Mouse (Mus musculus) liver, embryonic 11.5 days (tissue): Measurements from ENCODE around the gene Rab40c. TPM values are rescaled to one million over a fixed set of nuclear protein-coding genes. Genes with fewer than 3 reads are reported as not detected.

Experiments
- ATAC-seq: fragments of 200-750 bp; cut with Nextera tagmentation; replicated peaks from 2 replicates; pipeline ENCODE4 v1.8.0; 2017; ENCODE audit warnings: moderate number of reproducible peaks, mild to moderate bottlenecking, moderate TSS enrichment, moderate library complexity; ENCODE audit not compliant: low FRiP score
- DNase-seq: peaks from one replicate; pipeline ENCODE4 v3.0.0-alpha.2; 2017; ENCODE audit warnings: low spot score
- H3K27ac ChIP-seq: fragments of 300-500 bp; sonication (generic); 2 replicates; pipeline ENCODE4 v1.5.1; 2014; ENCODE audit warnings: mild to moderate bottlenecking, low read depth, low read length, control low read depth
- H3K27me3 ChIP-seq: fragments of 300-500 bp; sonication (generic); replicated peaks from 2 replicates; pipeline ENCODE4 v1.6.1; 2014; ENCODE audit warnings: low read length, mixed read lengths; ENCODE audit not compliant: control insufficient read depth, insufficient read depth
- H3K36me3 ChIP-seq: fragments of 300-500 bp; sonication (generic); 2 replicates; pipeline ENCODE4 v1.6.1; 2014; ENCODE audit warnings: mild to moderate bottlenecking, low read length, moderate library complexity, mixed read lengths; ENCODE audit not compliant: control insufficient read depth, insufficient read depth
- H3K4me1 ChIP-seq: fragments of 300-500 bp; sonication (generic); replicated peaks from 2 replicates; pipeline ENCODE4 v1.6.1; 2014; ENCODE audit warnings: low read length, mixed read lengths; ENCODE audit not compliant: control insufficient read depth, insufficient read depth
- H3K4me2 ChIP-seq: fragments of 300-500 bp; sonication (generic); 2 replicates; pipeline ENCODE4 v1.6.1; 2014; ENCODE audit warnings: mild to moderate bottlenecking, control low read depth, moderate library complexity
- H3K4me3 ChIP-seq: fragments of 300-500 bp; sonication (generic); 2 replicates; pipeline ENCODE4 v1.5.1; 2014; ENCODE audit warnings: low read depth, low read length, control low read depth
- H3K9ac ChIP-seq: fragments of 300-500 bp; sonication (generic); 2 replicates; pipeline ENCODE4 v1.6.1; 2014; ENCODE audit warnings: low read depth, low read length, control low read depth
- H3K9me3 ChIP-seq: fragments of 300-500 bp; sonication (generic); 2 replicates; pipeline ENCODE4 v1.6.1; 2016; ENCODE audit warnings: low read length, inconsistent platforms, mixed read lengths; ENCODE audit not compliant: control insufficient read depth
- WGBS: fragments of 180-500 bp; shearing (Covaris S2); extraction: QIAGEN DNeasy Blood & Tissue Kit; methylation state at CpG from one replicate; pipeline ENCODE4 v1.1.7; 2014; 5-methylcytosine and 5-hydroxymethylcytosine counted together
- polyA plus RNA-seq: library from polyadenylated mRNA; unstranded; fragments of >200 nt; fragmentation: Nextera tagmentation; extraction: Ambion mirVana; gene quantifications from 2 replicates; pipeline ENCODE4 v1.2.1, GENCODE M21; 2014

Gene Rab40c
- polyA plus RNA-seq, 1 experiment from 2014 or later: 10.7 TPM

- DNase-seq: no peak
- no peak overlapping the region for H3K4me2 ChIP-seq
- no peak overlapping the region for H3K27ac ChIP-seq
- no peak overlapping the region for H3K4me3 ChIP-seq
- no peak overlapping the region for H3K9ac ChIP-seq
- peaks cover 24% of the 10 kb centered on the region for H3K4me1 ChIP-seq
- 85% methylated on average over 14 of the region's 14 CpGs for WGBS
- peaks cover 14% of the 10 kb centered on the region for H3K27me3 ChIP-seq
- peaks cover 5% of the 10 kb centered on the region; the same call in 1 of the 2 replicates for H3K36me3 ChIP-seq
- no peaks in the 10 kb centered on the region for H3K9me3 ChIP-seq
- no peak for ATAC-seq
Observed at GRCm38 (mm10) chr17:25957586-25958051, 38.1 kb upstream of the Rab40c start.

GRCm38 (mm10) chr17:25956631-25957030, 37.1 kb upstream of the Rab40c start:
- Histone ChIP-seq H3K36me3 (peaks cover 5% of the 10 kb centered on the region; the same call in 1 of the 2 replicates), H3K9me3 (no peaks in the 10 kb centered on the region), H3K9ac (no peak overlapping the region), H3K4me2 (no peak overlapping the region), H3K27ac (no peak overlapping the region), H3K4me1 (peaks cover 21% of the 10 kb centered on the region), H3K4me3 (no peak overlapping the region), H3K27me3 (peaks cover 24% of the 10 kb centered on the region)
- ATAC-seq (no peak), DNase-seq (no peak)
- WGBS: 88% methylated on average over 7 of the region's 7 CpGs

GRCm38 (mm10) chr17:25956201-25956600, 36.7 kb upstream of the Rab40c start:
- no peak for DNase-seq
- ATAC-seq: no peak
- 74% methylated on average over 7 of the region's 7 CpGs for WGBS
- Histone ChIP-seq H3K36me3 (peaks cover 5% of the 10 kb centered on the region; the same call in 1 of the 2 replicates), H3K4me2 (no peak overlapping the region), H3K9ac (no peak overlapping the region), H3K27me3 (peaks cover 28% of the 10 kb centered on the region), H3K4me3 (no peak overlapping the region), H3K4me1 (peaks cover 21% of the 10 kb centered on the region), H3K9me3 (no peaks in the 10 kb centered on the region), H3K27ac (no peak overlapping the region)

GRCm38 (mm10) chr17:25955736-25956135, 36.2 kb upstream of the Rab40c start:
- peaks cover 21% of the 10 kb centered on the region for H3K4me1 ChIP-seq
- peaks cover 33% of the 10 kb centered on the region for H3K27me3 ChIP-seq
- WGBS: 66% methylated on average over 3 of the region's 3 CpGs
- no peak overlapping the region for H3K4me2 ChIP-seq
- H3K9me3 ChIP-seq: no peaks in the 10 kb centered on the region
- 0 out of 2 replicates have a peak, but pooled peaks cover 5% of the 10 kb centered on the region for H3K36me3 ChIP-seq
- ATAC-seq: no peak
- H3K27ac ChIP-seq: no peak overlapping the region
- DNase-seq: no peak
- no peak overlapping the region for H3K4me3 ChIP-seq
- no peak overlapping the region for H3K9ac ChIP-seq

- Histone ChIP-seq H3K4me1 (peaks cover 17% of the 10 kb centered on the region), H3K4me3 (no peak overlapping the region), H3K9me3 (no peaks in the 10 kb centered on the region), H3K4me2 (no peak overlapping the region), H3K27me3 (peaks cover 42% of the 10 kb centered on the region), H3K9ac (no peak overlapping the region), H3K27ac (no peak overlapping the region), H3K36me3 (0 out of 2 replicates have a peak, but pooled peaks cover 5% of the 10 kb centered on the region)
- ATAC-seq (no peak), DNase-seq (no peak)
- 61% methylated on average over 2 of the region's 2 CpGs for WGBS
Observed at GRCm38 (mm10) chr17:25954671-25955070, 35.1 kb upstream of the Rab40c start.

GRCm38 (mm10) chr17:25953161-25953560, 33.6 kb upstream of the Rab40c start:
- ATAC-seq (no peak), DNase-seq (no peak)
- no peak overlapping the region for H3K4me2 ChIP-seq
- no peak overlapping the region for H3K9ac ChIP-seq
- no peaks in the 10 kb centered on the region for H3K36me3 ChIP-seq
- H3K4me1 ChIP-seq: peaks cover 21% of the 10 kb centered on the region
- H3K27me3 ChIP-seq: peaks cover 42% of the 10 kb centered on the region
- no peak overlapping the region for H3K27ac ChIP-seq
- H3K9me3 ChIP-seq: no peaks in the 10 kb centered on the region
- WGBS: 76% methylated on average over 5 of the region's 5 CpGs
- H3K4me3 ChIP-seq: no peak overlapping the region

GRCm38 (mm10) chr17:25951803-25952623, 32.5 kb upstream of the Rab40c start, which contains the start of gene A930017K11Rik:
Gene A930017K11Rik, minus strand, starts transcription at chr17:25952565.
- H3K9me3 ChIP-seq: no peaks in the 10 kb centered on the region
- H3K9ac ChIP-seq: peak within 1 kb of the TSS; percentile 55
- peak within 1 kb of the TSS; percentile 85 for H3K4me2 ChIP-seq
- peak within 1 kb of the TSS; percentile 51 for H3K4me3 ChIP-seq
- no peak for DNase-seq
- H3K36me3 ChIP-seq: no peaks in the 10 kb centered on the region
- no peak for ATAC-seq
- no peak within 1 kb of the TSS for H3K27ac ChIP-seq
- H3K27me3 ChIP-seq: peaks cover 42% of the 10 kb centered on the region
- WGBS: 2% methylated on average over 57 of the region's 58 CpGs
- peaks cover 32% of the 10 kb centered on the region for H3K4me1 ChIP-seq

- no peak for DNase-seq
- 3% methylated on average over 33 of the region's 33 CpGs for WGBS
- Histone ChIP-seq H3K36me3 (no peaks in the 10 kb centered on the region), H3K4me2 (peak overlapping the region; percentile 85), H3K27me3 (peaks cover 42% of the 10 kb centered on the region), H3K4me1 (peaks cover 38% of the 10 kb centered on the region), H3K9me3 (no peaks in the 10 kb centered on the region), H3K27ac (no peak overlapping the region), H3K4me3 (peak overlapping the region; percentile 51), H3K9ac (peak overlapping the region; percentile 55)
- no peak for ATAC-seq
Observed at GRCm38 (mm10) chr17:25951225-25951802, 31.8 kb upstream of the Rab40c start.
